Mouse (Mus musculus) thymus, postnatal 36 days (tissue): ENCODE measurements around the gene Fhad1.
A peak's percentile ranks its signal among the peaks of the same experiment; 100 is the strongest.

Source experiments
- DNase-seq, 2 experiments: peaks; one replicate each; pipeline ENCODE4 v3.0.0; 2022; ENCODE audit warnings: mixed read lengths in 2 of 2

The Fhad1 gene

DNA sequence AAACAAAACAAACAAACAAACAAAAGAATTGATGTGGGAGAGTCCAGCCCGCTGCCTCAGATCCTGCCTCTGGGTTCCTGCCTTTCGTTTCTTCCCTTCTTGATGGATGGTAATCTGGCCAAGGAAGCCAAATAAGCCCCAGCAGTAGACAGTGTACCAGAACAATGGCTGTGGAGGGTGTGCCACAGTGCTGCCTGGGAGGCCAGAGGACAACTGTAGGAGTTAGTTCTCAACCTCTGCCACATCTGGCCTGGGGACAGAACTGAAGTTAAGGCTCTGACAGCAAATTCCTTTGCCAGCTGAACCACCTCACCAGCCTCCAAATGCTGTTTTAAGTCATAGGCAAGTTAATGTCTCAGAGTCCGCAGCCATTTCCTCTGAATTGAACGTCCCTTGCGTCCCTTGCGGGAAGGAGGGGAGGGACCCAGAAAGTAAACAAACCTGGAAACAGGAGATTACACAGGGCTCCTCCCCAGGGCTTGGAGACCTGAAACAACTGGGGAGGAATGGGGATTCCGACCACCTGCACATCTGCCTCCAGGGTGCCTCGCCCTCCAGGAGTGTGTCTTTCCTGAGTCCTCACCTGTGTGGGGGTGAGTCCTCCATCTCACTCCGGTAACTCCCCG, 133.5 kb downstream of the Fhad1 start:
- DNase-seq = no peak

DNA sequence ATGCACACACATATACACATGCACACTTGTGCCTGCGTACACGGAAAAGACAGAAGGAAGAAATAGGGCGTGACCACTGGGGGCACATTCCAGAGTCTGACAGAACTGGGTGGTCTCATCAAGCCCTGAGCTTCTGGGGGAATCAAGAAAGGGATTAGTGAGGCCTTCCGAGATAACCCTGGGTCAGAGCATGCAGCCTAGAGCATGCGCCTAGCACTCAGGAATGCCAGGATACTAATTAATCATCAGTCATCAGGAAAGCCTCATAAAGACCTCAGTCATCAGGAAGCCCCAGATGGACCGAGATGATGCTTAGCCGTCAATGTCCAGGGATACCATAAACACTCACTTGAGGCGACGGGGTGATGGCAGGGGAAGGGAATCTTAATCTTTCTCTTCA, 135.0 kb downstream of the Fhad1 start:
- no peak for DNase-seq

- DNase-seq = no peak
Measured at GRCm38 (mm10) chr4:141879074-141879473, 135.8 kb downstream of the Fhad1 start.

GRCm38 (mm10) chr4:141878621-141879020, 136.3 kb downstream of the Fhad1 start:
- no peak for DNase-seq

- no peak for DNase-seq
Measured at GRCm38 (mm10) chr4:141875481-141876108, 139.3 kb downstream of the Fhad1 start.

- peak; percentile 78 to 81 for DNase-seq
Measured at GRCm38 (mm10) chr4:141874601-141875460, 140.1 kb downstream of the Fhad1 start, which contains the start of gene Efhd2. Efhd2 (minus strand) TSS chr4:141874920.

- DNase-seq = no peak
Measured at GRCm38 (mm10) chr4:141874111-141874600, 140.7 kb downstream of the Fhad1 start.

DNA sequence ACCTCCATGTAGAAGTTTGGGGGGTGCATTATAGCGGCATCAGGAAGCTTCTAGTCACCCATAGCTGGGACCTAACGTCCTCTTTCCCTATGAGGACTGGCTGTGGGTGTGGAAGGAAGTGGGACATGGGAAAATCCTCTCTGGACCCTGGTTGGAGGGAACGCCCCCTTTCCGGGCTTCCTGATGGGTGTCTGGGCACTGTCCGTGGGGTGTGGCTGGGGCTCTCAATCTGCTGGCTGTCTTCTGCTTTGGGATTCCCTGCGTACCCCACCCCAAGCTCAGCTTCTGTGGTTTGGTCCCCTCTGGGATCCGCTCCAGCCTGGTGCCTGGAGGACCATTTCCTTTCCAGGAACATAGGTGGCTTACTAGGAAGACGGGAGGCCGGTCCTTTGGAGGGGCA, 141.9 kb downstream of the Fhad1 start:
- no peak for DNase-seq

DNA sequence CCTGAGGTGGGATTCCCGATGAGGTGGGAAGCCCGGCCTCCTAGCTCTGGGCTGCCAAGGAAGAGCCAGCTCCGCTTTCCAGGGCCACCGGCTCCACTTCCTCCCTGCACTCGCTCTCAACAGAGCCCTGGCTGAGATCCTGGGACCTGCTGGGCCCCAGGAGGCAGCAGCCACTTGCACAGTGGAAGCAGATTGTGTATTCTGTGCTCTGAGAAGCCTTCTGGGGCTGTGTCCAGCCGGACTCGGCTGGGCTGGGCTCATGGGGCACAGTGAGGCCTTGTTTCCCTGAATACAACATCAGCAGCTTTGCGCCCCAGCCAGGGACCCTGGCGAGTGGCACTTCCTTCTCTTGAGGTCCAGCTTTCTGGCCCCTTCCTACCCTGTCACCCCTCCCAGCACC, 143.0 kb downstream of the Fhad1 start:
- DNase-seq = no peak

- no peak for DNase-seq
Measured at GRCm38 (mm10) chr4:141871333-141871725, 143.6 kb downstream of the Fhad1 start.

DNA sequence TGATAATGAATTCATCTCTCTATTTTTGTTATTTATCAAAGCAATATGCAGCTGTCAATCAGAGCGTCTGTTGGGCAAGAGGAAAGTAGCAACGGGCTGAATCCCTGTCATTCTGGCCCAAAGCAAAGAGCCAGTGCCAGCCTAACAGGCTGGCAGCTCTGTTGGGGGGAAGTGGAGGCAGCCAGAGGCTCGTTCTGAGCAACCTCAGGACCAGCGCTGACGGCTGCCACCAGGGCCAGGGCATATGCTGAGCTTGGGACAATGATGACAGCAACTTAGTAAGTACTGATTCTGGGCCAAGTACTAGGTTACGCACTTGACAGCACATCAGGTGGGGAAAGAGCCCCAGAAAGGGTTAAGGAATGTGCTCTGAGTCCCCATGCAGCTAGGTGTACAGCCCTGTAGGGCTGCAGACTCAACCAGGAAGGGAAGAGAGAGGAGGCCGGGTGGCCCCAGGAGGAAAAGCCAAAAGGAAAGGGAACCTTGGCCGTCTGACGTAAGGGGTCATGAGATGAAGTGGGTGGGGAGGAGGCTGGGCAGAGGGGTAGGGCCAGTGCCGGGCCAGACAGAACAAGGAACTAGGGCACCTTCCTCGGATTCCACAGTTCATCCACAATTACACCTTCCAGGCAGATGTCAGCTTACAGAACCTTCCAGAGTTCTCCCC, 144.1 kb downstream of the Fhad1 start:
- DNase-seq = no peak

GRCm38 (mm10) chr4:141869436-141870215, 145.3 kb downstream of the Fhad1 start:
- DNase-seq = no peak

GRCm38 (mm10) chr4:141868051-141868450, 146.8 kb downstream of the Fhad1 start:
- no peak for DNase-seq

DNA sequence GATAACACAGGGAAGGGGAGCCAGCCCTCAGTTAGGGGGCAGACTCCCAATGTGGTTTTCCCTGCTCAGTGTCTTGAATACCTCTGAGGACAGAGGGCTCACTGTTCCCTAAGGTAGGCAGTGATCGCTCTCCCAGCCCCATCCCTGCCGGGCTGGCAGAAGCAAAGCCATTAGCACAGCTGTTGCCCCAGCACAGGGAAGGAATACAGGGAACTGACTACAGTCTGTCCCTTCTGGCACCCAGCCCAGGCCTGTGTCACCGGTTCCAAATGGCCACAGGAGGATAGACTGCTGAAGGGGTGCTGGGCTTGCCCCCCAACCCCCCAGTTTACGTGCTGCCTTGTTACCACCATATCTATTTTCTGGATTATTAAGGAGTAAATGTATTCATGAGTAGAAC, 147.4 kb downstream of the Fhad1 start:
- no peak for DNase-seq

DNA sequence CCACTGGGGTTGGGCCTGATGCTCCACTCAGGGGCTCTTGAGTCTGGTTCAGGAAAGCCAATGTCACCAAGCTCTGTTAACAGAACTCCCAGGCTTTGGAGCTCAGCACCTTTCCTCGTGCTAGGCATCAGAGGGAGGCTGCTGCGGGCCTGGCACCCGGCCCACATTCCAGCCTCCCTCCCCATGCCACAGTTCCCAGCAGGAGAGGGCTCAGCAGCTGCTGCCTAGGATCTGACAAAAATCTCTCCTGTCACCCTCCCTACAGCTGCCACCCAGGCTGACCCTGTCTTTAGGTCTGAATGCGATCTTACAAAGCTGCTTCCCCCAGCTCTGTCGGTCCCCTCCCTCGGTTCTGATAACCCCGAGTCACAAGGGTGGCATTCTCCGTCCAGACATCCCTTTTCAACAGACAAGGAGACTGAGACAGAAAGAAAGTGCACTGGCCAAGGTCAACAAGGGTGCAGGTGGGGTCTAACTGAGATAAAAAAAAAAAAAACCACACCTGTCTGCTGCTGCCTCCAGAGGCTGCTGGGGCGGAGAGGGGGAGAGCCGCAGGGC, 147.9 kb downstream of the Fhad1 start:
- no peak for DNase-seq

DNA sequence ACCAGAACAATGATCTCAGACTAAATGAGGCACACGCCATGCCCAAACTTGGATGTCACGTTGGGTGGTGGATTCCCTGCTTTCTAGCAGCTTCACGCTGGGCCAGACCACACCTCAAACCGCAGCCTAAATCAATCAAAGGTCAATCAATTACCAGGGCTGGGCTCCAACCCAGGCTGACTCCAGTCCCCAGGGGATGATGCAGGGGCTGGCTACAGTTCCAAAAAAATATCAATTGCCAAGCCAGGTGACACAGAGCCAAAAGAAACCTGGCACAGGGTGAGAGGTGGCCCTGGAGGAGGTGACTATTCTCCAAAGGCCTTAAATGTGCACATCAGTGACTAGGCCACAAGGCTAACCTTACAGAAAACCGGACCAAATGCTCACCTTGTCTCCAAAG, 149.3 kb downstream of the Fhad1 start:
- DNase-seq = no peak

DNA sequence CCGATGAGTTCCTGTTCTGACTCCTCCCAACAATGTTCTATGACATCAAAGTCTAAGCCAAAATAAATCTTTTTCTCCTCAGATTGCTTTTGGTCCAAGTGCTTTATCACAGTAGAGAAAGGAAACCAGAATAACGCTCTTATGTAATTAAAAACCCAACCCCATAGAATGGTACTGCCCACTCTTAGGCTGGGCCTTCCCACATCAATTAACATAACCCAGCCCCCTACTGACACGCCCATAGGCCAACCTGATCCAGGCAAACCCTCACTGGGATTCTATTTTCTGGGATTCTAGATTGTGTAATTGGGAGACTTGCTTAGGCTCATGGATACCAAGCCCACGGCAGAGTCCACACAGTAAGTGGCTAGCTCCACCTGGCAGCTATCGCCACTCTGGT, 149.9 kb downstream of the Fhad1 start:
- no peak for DNase-seq

DNA sequence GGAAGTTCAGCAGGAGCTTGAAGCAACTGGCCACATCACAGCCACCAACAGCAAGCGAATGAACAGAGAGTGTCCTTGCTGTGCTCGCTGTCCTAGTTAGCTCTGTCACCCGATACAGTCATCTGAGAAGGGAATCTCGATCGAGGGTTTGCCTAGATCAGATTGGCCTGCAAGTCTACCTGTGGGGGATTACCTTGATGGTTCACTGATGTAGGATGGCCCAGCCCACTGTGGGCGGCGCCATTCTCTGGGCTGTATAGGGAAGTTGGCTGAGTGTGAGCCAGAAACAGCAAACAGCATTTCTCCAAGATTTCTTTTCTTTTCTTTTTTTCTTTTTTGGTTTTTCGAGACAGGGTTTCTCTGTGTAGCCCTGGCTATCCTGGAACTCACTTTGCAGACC, 150.4 kb downstream of the Fhad1 start:
- no peak for DNase-seq

DNA sequence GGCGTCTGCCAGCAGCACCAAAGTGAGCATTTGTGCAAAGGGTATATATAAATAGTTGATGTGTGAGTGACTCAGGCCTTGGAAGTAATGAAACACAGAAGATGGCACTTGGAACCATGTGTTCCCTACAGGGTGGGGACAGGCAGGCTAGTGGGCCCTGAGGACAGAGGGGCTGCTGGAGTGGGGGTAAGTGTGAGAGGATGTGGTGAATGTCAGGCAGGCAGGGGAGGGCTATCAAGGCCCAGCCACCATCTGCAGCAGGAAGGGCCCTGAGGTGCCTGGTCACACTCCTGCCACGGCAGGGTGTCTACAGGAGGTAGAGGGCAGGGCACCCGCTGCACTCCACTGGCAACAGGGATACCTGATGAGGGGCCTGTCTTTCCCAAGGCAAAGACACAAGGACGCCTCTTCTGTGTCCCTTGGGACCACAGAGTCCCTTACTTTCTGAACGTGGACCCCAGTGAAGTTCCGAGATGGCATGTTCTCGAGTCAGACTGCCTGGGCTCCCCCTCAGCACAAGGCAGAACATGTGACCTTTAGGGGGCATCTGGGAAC, 151.1 kb downstream of the Fhad1 start:
- DNase-seq = no peak

DNA sequence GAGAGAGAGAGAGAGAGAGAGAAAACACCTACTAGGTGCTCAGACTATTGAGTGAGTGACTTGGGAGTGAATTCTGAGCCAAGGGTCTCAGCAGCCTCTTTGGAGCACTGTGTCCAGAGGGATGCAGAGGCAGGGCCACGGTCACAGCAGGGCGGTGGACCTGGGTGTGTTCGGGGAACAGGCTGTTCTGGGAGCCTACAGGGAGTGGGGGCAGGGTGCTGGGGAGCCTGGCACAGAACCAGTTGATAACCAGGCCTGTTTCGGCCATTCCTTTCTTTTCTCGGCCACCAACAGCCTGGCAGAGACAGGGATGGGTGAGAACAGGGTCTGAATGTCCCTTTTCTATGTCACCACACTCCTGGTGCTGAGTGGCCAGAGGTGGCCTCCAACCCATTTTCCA, 152.0 kb downstream of the Fhad1 start:
- no peak for DNase-seq

- DNase-seq = no peak
Measured at GRCm38 (mm10) chr4:141861591-141862295, 153.1 kb downstream of the Fhad1 start.
